Mouse (Mus musculus): ENCODE data around the gene Pts. TPM values are rescaled to one million over a fixed set of nuclear protein-coding genes. Genes with fewer than 3 reads are reported as not detected.
A peak's percentile ranks its signal among the peaks of the same experiment; 100 is the strongest.

The Pts gene
- polyA plus RNA-seq, 1 experiment from 2014 or later, result 47.6 TPM

DNA sequence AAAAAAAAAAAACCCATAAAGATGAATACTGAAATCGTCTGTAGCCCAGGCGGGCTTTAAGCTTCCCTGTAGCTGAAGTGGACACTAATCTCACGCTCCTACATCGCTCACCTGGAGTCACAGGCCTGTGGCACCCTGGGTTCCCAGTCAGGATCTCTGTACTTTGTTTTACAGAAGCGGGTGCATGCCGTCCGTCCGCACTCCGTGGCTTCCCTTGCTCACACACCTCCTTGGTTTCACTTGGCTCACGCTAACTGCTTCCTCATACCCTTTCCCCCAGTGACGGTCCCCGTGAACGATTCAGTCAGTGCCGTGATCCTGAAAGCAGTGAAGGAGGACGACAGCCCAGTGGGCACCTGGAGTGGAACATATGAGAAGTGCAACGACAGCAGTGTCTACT lies 29.7 kb downstream of the Pts start:
- 57% methylated on average over 16 of the region's 16 CpGs for WGBS (ENCODE audit: insufficient replicate concordance)
- Histone ChIP-seq H3K36me3 (no peaks in the 10 kb centered on the region), H3K4me1 (peaks cover 35% of the 10 kb centered on the region), H3K4me3 (no peak overlapping the region), H3K9ac (no peak overlapping the region), H3K4me2 (no peak overlapping the region), H3K27me3 (replicated peaks) (no peaks in the 10 kb centered on the region), H3K27ac (no peak overlapping the region), H3K9me3 (replicated peaks) (no peaks in the 10 kb centered on the region)
- no peak for ATAC-seq

DNA sequence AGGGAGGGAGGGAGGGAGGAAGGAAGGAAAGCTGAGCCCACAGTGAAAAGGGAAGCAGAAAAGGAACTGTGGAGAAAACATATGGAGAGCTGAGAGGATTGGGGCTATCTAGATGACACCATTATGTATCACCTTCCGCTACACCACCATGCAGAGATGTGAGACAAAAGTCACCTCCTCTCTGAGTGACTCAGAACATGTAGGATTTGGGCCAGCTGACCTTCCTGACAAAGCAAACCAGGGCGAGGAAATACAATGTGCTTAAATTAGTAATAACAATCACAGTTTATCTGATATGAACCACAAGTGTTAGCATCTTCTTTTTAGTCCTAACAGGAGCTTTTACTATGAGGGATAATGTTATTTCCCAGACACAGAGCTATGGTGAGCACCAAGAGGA lies 31.0 kb downstream of the Pts start:
- H3K27ac ChIP-seq, result no peak overlapping the region
- no peaks in the 10 kb centered on the region for H3K36me3 ChIP-seq
- no peaks in the 10 kb centered on the region for H3K27me3 ChIP-seq (replicated peaks)
- H3K4me1 ChIP-seq, result peaks cover 35% of the 10 kb centered on the region
- no peaks in the 10 kb centered on the region for H3K9me3 ChIP-seq (replicated peaks)
- 59% methylated on average over 2 of the region's 2 CpGs for WGBS (ENCODE audit: insufficient replicate concordance)
- no peak overlapping the region for H3K4me3 ChIP-seq
- no peak overlapping the region for H3K9ac ChIP-seq
- ATAC-seq, result no peak
- H3K4me2 ChIP-seq, result no peak overlapping the region

DNA sequence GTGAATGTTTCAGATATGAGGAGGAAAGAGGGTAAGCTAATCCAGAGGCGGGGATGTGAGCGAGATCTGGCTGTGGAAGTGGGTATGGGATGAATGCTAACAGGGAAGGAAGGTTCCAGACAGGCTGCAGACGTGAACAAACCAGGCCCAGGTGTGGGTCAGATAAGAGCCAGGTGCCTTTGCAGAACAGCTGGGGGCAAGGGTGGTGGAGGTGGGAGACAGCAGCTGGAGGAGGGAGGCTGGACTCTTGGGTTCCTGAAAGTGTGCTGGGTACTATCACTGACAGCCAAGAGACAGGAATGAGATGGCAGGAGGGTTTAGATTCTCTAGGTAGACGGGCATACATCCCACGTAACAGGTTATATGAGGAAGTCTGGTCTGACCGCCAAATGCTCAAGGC lies 31.4 kb downstream of the Pts start:
- Histone ChIP-seq H3K36me3 (no peaks in the 10 kb centered on the region), H3K9ac (no peak overlapping the region), H3K27me3 (replicated peaks) (no peaks in the 10 kb centered on the region), H3K9me3 (replicated peaks) (no peaks in the 10 kb centered on the region), H3K4me2 (no peak overlapping the region), H3K4me3 (no peak overlapping the region), H3K27ac (no peak overlapping the region), H3K4me1 (peaks cover 35% of the 10 kb centered on the region)
- ATAC-seq, result no peak
- WGBS (ENCODE audit: insufficient replicate concordance), result 55% methylated on average over 6 of the region's 6 CpGs

DNA sequence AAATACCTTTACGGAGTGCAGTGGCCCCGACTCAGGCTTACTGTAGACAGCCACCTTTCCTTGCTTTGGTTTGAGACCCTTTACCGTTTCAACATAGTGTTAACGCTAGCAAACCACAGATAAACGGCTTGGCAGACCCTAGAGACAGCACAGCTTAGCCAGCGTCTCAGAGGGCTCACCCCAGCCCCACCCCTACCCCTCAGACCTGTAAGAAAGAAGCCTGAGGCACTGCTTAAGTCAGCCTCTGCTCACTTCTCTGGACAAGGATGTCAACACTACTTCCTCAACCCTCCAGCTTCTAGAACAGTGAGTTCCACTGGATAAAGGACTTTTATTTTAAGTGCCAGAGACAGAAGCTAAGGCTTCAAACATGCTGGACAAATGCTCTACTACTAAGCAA lies 32.0 kb downstream of the Pts start:
- no peak for ATAC-seq
- no peak overlapping the region for H3K9ac ChIP-seq
- no peaks in the 10 kb centered on the region for H3K36me3 ChIP-seq
- no peak overlapping the region for H3K4me3 ChIP-seq
- peaks cover 36% of the 10 kb centered on the region for H3K4me1 ChIP-seq
- no peaks in the 10 kb centered on the region for H3K27me3 ChIP-seq (replicated peaks)
- H3K4me2 ChIP-seq, result peak overlapping the region; percentile 36
- WGBS (ENCODE audit: insufficient replicate concordance), result 8% methylated on average over 6 of the region's 6 CpGs
- H3K27ac ChIP-seq, result no peak overlapping the region
- H3K9me3 ChIP-seq (replicated peaks), result no peaks in the 10 kb centered on the region

DNA sequence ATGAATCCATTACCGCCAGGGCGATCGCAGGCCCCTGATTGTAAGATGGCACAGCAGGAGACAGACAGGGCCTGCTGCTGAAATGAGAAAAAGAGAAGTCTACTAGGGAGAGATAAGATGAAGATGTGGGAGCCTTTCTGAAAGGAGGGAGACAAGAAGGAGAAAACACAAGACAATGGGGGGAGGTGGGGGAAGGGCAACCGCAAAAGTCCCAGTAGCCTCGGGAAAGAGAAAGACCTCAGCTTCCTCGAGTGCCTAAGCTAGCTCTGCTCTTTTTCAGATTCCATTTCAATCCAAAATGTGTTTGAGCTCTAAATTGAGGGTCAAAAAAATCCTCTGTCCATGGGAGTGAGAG lies 32.4 kb downstream of the Pts start:
- H3K4me1 ChIP-seq, result peaks cover 37% of the 10 kb centered on the region
- H3K36me3 ChIP-seq, result no peaks in the 10 kb centered on the region
- H3K9ac ChIP-seq, result no peak overlapping the region
- ATAC-seq, result 0 out of 2 replicates have a peak, but pooled peaks have one; percentile 41
- no peak overlapping the region for H3K4me3 ChIP-seq
- H3K27ac ChIP-seq, result peak overlapping the region; percentile 53
- H3K9me3 ChIP-seq (replicated peaks), result no peaks in the 10 kb centered on the region
- H3K4me2 ChIP-seq, result peak overlapping the region; percentile 36
- 6% methylated on average over 6 of the region's 6 CpGs for WGBS (ENCODE audit: insufficient replicate concordance)
- no peaks in the 10 kb centered on the region for H3K27me3 ChIP-seq (replicated peaks)

DNA sequence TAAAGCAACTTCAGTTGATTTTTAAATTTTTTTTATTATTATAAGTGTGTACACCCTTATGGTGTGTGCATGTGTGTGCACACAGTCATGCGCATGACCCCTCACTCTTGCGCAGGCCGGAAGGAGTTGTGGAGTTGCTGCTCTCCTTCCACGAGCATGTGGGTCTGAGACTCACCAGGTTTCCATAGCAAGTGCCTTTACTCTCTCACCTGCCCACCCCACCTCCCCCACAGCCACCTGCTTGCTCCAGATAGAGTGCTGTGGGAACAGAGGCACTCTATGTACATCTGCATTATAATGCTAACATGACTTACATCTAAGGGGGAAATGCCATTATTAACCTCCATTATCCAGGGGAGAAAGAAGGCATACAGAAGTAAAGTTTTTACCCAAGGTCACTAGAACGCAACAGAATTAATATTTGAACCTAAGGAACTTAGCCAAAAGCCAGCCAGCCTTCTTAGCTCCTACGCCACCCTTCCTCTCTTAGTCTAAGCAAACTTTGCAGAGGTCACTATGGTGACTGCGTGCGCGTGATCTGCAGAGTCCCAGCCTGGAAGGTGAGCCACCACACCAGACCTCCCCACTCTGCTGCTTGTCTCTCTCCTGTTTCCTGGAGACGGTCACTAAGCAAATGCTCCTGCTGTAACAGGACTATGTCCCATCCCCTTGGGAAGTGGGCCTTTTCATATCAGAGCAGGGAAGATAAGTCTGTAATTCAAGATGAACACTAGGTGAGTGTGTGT lies 32.9 kb downstream of the Pts start:
- no peak overlapping the region for H3K4me3 ChIP-seq
- H3K9ac ChIP-seq, result no peak overlapping the region
- no peaks in the 10 kb centered on the region for H3K27me3 ChIP-seq (replicated peaks)
- H3K27ac ChIP-seq, result peak overlapping the region; percentile 53
- WGBS (ENCODE audit: insufficient replicate concordance), result 39% methylated on average over 10 of the region's 10 CpGs
- peak; percentile 51; the same call in 1 of the 2 replicates for ATAC-seq
- H3K9me3 ChIP-seq (replicated peaks), result no peaks in the 10 kb centered on the region
- peaks cover 37% of the 10 kb centered on the region for H3K4me1 ChIP-seq
- H3K4me2 ChIP-seq, result peak overlapping the region; percentile 36
- H3K36me3 ChIP-seq, result no peaks in the 10 kb centered on the region

DNA sequence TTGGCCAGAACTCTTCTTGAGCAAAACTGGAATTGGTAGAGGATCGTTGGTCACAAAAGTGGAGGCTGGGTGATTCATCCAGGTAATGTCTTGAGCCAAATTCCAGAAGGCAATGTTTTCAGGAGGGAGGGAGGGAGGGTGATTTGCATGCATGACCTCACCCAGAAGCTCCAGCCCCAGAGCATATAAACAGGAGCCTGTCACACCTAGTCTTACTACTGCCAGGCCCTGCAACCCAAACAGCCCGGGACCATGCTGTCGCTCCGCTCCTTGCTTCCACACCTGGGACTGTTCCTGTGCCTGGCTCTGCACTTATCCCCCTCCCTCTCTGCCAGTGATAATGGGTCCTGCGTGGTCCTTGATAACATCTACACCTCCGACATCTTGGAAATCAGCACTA lies 34.2 kb downstream of the Pts start, which contains the start of gene Plet1:
Plet1 (plus strand) TSS at position 215 of the 400 bp plus-strand sequence.
- H3K4me1 ChIP-seq, result peaks cover 31% of the 10 kb centered on the region
- H3K36me3 ChIP-seq, result no peaks in the 10 kb centered on the region
- no peak within 1 kb of the TSS for H3K27ac ChIP-seq
- no peak within 1 kb of the TSS for H3K4me2 ChIP-seq
- H3K9ac ChIP-seq, result no peak within 1 kb of the TSS
- H3K9me3 ChIP-seq (replicated peaks), result no peaks in the 10 kb centered on the region
- H3K4me3 ChIP-seq, result no peak within 1 kb of the TSS
- ATAC-seq, result no peak
- H3K27me3 ChIP-seq (replicated peaks), result no peaks in the 10 kb centered on the region
- WGBS (ENCODE audit: insufficient replicate concordance), result 66% methylated on average over 6 of the region's 6 CpGs

DNA sequence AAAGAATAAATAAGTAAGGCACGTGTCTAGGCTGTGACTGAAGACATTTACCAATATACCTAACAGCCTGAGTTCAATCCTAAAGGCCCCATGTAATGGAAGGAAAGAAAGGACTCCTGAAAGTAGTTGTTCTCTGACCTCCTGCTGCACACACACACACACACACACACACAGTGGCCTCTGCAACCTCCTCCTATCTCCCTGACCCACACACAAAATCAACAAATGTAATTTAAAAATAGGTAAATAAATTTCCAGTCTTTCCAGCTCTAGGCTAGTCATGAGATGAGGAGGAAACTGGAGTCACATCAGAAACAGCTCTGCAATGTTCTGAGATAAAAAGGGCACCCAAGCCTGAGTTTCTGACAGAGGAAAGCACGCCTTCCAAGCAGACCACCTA lies 34.7 kb downstream of the Pts start:
- WGBS (ENCODE audit: insufficient replicate concordance), result 61% methylated on average over 2 of the region's 2 CpGs
- H3K9ac ChIP-seq, result no peak overlapping the region
- H3K4me1 ChIP-seq, result peaks cover 31% of the 10 kb centered on the region
- H3K27me3 ChIP-seq (replicated peaks), result no peaks in the 10 kb centered on the region
- no peaks in the 10 kb centered on the region for H3K36me3 ChIP-seq
- H3K27ac ChIP-seq, result no peak overlapping the region
- H3K4me2 ChIP-seq, result no peak overlapping the region
- no peaks in the 10 kb centered on the region for H3K9me3 ChIP-seq (replicated peaks)
- ATAC-seq, result no peak
- H3K4me3 ChIP-seq, result no peak overlapping the region

DNA sequence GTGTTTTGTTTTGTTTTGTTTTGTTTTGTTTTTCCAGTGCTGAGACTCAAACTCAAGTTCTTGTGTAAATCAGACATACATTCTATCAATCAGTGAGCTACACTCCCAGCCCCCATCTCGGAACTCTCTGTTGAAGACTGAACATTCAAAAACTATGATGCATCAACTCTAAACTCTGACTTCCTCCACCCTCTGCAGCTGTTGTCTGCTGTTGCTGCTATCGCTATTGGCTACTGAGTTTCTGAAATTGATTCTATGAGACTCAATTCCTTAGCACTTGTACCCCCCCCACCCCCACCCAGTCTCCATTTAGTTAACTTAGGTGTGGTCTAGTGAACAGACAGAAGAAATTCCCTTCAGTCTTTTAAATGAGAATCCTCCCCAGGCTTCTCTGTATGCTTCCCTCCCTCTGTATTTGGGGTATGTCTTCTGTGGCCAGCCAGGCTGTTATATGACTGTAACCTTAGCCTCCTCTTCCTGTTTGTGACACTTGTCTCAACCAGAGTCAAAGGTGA lies 36.9 kb downstream of the Pts start:
- WGBS (ENCODE audit: insufficient replicate concordance), result 57% methylated on average over 2 of the region's 2 CpGs
- Histone ChIP-seq H3K4me3 (no peak overlapping the region), H3K9ac (no peak overlapping the region), H3K27ac (no peak overlapping the region), H3K4me2 (no peak overlapping the region), H3K9me3 (replicated peaks) (no peaks in the 10 kb centered on the region), H3K4me1 (peaks cover 23% of the 10 kb centered on the region), H3K27me3 (replicated peaks) (no peaks in the 10 kb centered on the region), H3K36me3 (no peaks in the 10 kb centered on the region)
- no peak for ATAC-seq

DNA sequence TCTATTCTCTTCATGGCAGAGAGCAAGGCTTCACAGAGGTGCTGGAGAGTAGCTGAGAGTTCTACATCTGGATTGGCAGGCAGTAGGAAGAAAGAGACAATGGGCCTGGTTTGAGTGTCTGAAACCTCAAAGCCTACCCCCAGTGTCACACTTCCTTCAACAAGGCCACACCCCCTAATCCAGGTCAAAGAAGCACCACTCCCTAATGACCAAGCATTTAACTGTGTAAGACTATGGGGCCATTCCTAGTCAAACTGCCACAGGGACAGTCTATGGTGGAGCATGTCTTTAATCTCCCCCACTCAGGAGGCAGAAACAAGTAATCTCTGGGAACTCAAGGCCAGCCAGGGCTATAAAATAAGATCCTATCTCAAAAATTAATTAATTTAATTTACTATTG lies 37.7 kb downstream of the Pts start:
- no peak overlapping the region for H3K9ac ChIP-seq
- no peaks in the 10 kb centered on the region for H3K9me3 ChIP-seq (replicated peaks)
- peaks cover 16% of the 10 kb centered on the region for H3K4me1 ChIP-seq
- H3K27me3 ChIP-seq (replicated peaks), result no peaks in the 10 kb centered on the region
- no peaks in the 10 kb centered on the region for H3K36me3 ChIP-seq
- no peak overlapping the region for H3K4me2 ChIP-seq
- H3K27ac ChIP-seq, result no peak overlapping the region
- peak; percentile 76 for ATAC-seq
- H3K4me3 ChIP-seq, result no peak overlapping the region

DNA sequence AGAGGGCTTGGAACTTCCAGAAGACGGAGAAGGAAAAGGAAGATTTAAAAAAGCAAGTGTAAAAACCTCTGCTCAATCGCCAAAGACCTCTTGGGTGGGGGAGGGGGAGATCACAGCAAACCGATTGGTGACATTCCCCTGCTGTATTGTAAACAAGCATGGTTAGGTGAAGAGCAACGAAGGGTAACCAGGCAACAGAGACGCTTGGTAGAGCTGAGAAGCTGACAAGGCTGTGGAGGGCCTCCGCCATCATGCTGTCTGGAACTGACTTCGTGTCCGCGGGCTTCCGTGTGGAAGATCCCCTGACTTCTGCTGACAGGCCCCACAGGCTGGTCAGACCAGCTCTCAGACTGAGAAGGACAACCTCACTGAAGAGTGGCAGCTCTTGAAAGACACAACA lies 43.0 kb downstream of the Pts start:
- WGBS (ENCODE audit: insufficient replicate concordance), result 14% methylated on average over 10 of the region's 10 CpGs
- Histone ChIP-seq H3K27me3 (replicated peaks) (no peaks in the 10 kb centered on the region), H3K36me3 (no peaks in the 10 kb centered on the region), H3K4me3 (no peak overlapping the region), H3K4me2 (peak overlapping the region; percentile 46), H3K9ac (no peak overlapping the region; the same call in 1 of the 2 replicates), H3K9me3 (replicated peaks) (no peaks in the 10 kb centered on the region), H3K4me1 (peaks cover 4% of the 10 kb centered on the region), H3K27ac (no peak overlapping the region)
- ATAC-seq, result no peak

DNA sequence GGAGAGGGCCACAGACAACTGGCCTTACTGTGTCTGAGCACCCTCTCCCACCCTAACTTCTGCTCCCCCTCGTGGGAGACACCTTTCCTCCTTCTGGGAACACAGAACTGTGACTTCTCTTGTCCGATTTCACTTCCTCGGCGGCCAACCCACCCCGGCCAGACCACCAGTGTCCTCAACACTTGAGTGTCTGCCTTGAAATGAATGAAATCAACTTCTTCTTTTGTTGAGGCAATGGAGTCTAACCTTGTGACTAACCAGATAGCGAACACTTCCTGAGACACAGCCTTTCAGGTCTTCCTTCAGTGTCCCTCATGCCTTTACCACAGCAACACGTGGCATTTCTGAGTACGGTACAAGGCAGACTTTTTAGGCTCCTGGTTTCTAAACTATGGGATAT lies 45.8 kb downstream of the Pts start:
- Histone ChIP-seq H3K27me3 (replicated peaks) (no peaks in the 10 kb centered on the region; the same call in 1 of the 2 replicates), H3K4me2 (no peak overlapping the region), H3K4me3 (no peak overlapping the region), H3K9ac (no peak overlapping the region), H3K36me3 (no peaks in the 10 kb centered on the region), H3K4me1 (peaks cover 12% of the 10 kb centered on the region), H3K27ac (no peak overlapping the region), H3K9me3 (replicated peaks) (no peaks in the 10 kb centered on the region)
- WGBS (ENCODE audit: insufficient replicate concordance), result 43% methylated on average over 8 of the region's 8 CpGs
- ATAC-seq, result no peak

DNA sequence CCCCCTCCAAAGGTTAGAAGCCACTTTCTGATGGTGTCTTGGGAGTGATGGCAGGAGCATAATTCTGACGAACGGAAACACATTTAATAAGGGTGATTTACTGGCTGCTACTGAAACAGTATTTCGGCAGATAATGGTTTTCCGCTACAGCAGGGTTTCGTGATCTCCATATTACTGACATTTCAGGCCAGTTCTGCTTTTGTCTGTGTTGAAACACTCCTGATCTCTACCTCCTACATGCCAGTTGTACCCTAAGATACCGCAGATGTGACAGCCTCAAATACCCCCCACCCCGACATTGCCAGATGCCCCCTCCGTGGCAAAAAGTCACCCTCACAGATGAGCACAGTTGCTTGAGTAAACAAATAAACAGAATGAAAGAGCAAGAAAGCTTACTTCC lies 49.0 kb downstream of the Pts start:
- Histone ChIP-seq H3K4me2 (peak overlapping the region; percentile 24; the same call in 1 of the 2 replicates), H3K9ac (no peak overlapping the region), H3K27ac (no peak overlapping the region), H3K36me3 (no peaks in the 10 kb centered on the region), H3K4me3 (no peak overlapping the region), H3K4me1 (peaks cover 7% of the 10 kb centered on the region), H3K9me3 (replicated peaks) (no peaks in the 10 kb centered on the region), H3K27me3 (replicated peaks) (no peaks in the 10 kb centered on the region; the same call in 1 of the 2 replicates)
- no peak for ATAC-seq
- 36% methylated on average over 8 of the region's 8 CpGs for WGBS (ENCODE audit: insufficient replicate concordance)
